Mouse (Mus musculus) embryonic facial prominence, embryonic 11.5 days (tissue): ENCODE measurements around the gene Npr2. TPM values are rescaled to one million over a fixed set of nuclear protein-coding genes. Genes with fewer than 3 reads are reported as not detected.
"Not testable (repeated sequence)": the region's sequence is repeated elsewhere in the genome, so short reads cannot be mapped to it uniquely, and the experiment has no call there.

Experiments used
- ATAC-seq: fragments of 200-750 bp; cut with Nextera tagmentation; replicated peaks from 2 replicates; pipeline ENCODE4 v1.8.0; 2017; ENCODE audit warnings: low read depth; ENCODE audit not compliant: insufficient number of reproducible peaks, low FRiP score, low TSS enrichment
- DNase-seq: peaks from one replicate; pipeline ENCODE4 v3.0.0-alpha.2; 2015; ENCODE audit warnings: low spot score
- H3K27ac ChIP-seq: fragments of 300-500 bp; sonication (generic); replicated peaks from 2 replicates; pipeline ENCODE4 v1.5.1; 2014; ENCODE audit warnings: mild to moderate bottlenecking, low read depth, low read length, control low read depth
- H3K27me3 ChIP-seq: fragments of 300-500 bp; sonication (generic); 2 replicates; pipeline ENCODE4 v1.6.1; 2014; ENCODE audit warnings: mild to moderate bottlenecking, low read length, moderate library complexity, mixed read lengths; ENCODE audit not compliant: control insufficient read depth, insufficient read depth
- H3K36me3 ChIP-seq: fragments of 300-500 bp; sonication (generic); replicated peaks from 2 replicates; pipeline ENCODE4 v1.6.1; 2014; ENCODE audit warnings: low read depth, mild to moderate bottlenecking, low read length, moderate library complexity, mixed read lengths; ENCODE audit not compliant: control insufficient read depth, insufficient read depth
- H3K4me1 ChIP-seq: fragments of 300-500 bp; sonication (generic); 2 replicates; pipeline ENCODE4 v1.6.1; 2014; ENCODE audit warnings: low read length, mixed read lengths; ENCODE audit not compliant: control insufficient read depth, insufficient read depth
- H3K4me2 ChIP-seq: fragments of 300-500 bp; sonication (generic); 2 replicates; pipeline ENCODE4 v1.6.1; 2014; ENCODE audit warnings: low read depth, mild to moderate bottlenecking, control low read depth, low read length, moderate library complexity
- H3K4me3 ChIP-seq: fragments of 300-500 bp; sonication (generic); 2 replicates; pipeline ENCODE4 v1.5.1; 2014; ENCODE audit warnings: low read depth, low read length, control low read depth
- H3K9ac ChIP-seq: fragments of 300-500 bp; sonication (generic); replicated peaks from 2 replicates; pipeline ENCODE4 v1.6.1; 2014; ENCODE audit warnings: mild to moderate bottlenecking, control low read depth, low read length
- H3K9me3 ChIP-seq: fragments of 300-500 bp; sonication (generic); replicated peaks from 2 replicates; pipeline ENCODE4 v1.6.1; 2016; ENCODE audit warnings: mild to moderate bottlenecking, low read length, inconsistent platforms, mixed read lengths; ENCODE audit not compliant: control insufficient read depth
- WGBS: fragments of 180-500 bp; shearing (Covaris S2); extraction: QIAGEN DNeasy Blood & Tissue Kit; methylation state at CpG from one replicate; pipeline ENCODE4 v1.1.7; 2014; 5-methylcytosine and 5-hydroxymethylcytosine counted together
- polyA plus RNA-seq: library from polyadenylated mRNA; unstranded; fragments of >200 nt; fragmentation: Nextera tagmentation; extraction: Ambion mirVana; gene quantifications from 2 replicates; pipeline ENCODE4 v1.2.1, GENCODE M21; 2014

Gene Npr2
- polyA plus RNA-seq, 1 experiment from 2014 or later = 16.6 TPM

GRCm38 (mm10) chr4:43591543-43591942, 40.2 kb upstream of the Npr2 start:
- H3K27me3 ChIP-seq = no peaks in the 10 kb centered on the region
- no peak overlapping the region for H3K27ac ChIP-seq
- WGBS = 89% methylated on average over 5 of the region's 5 CpGs
- DNase-seq = no peak
- ATAC-seq = no peak
- H3K4me3 ChIP-seq = no peak overlapping the region
- no peak overlapping the region for H3K4me2 ChIP-seq
- H3K9me3 ChIP-seq = no peaks in the 10 kb centered on the region
- no peaks in the 10 kb centered on the region for H3K36me3 ChIP-seq
- no peaks in the 10 kb centered on the region for H3K4me1 ChIP-seq
- H3K9ac ChIP-seq = no peak overlapping the region

GRCm38 (mm10) chr4:43591961-43592360, 39.8 kb upstream of the Npr2 start:
- no peaks in the 10 kb centered on the region for H3K27me3 ChIP-seq
- H3K27ac ChIP-seq = no peak overlapping the region
- DNase-seq (no peak), ATAC-seq (no peak)
- H3K4me2 ChIP-seq = no peak overlapping the region
- no peak overlapping the region for H3K9ac ChIP-seq
- 74% methylated on average over 3 of the region's 3 CpGs for WGBS
- H3K36me3 ChIP-seq = no peaks in the 10 kb centered on the region
- H3K9me3 ChIP-seq = no peaks in the 10 kb centered on the region
- no peak overlapping the region for H3K4me3 ChIP-seq
- H3K4me1 ChIP-seq = no peaks in the 10 kb centered on the region

DNA sequence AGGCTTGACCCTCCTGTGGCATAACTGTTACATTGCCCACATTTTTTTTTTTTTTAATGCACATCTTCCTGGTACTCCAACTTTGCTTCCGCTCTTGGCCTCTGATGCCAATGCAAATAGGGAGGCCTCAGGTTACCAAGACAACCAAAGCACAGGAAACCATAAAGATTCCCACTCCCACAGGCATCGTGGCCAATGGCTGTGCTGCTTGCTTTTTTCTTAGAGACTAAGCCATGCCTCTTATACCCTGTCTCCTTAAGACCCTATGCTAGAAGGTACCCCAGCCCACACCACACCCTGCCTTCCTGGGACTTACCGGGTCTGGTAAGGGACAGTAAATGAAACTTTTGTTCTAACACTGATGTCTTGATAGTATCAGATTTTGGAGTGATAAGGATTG, 38.3 kb upstream of the Npr2 start:
- ATAC-seq (no peak), DNase-seq (no peak)
- Histone ChIP-seq H3K9ac (no peak overlapping the region), H3K27ac (no peak overlapping the region), H3K4me1 (no peaks in the 10 kb centered on the region), H3K4me3 (no peak overlapping the region), H3K27me3 (no peaks in the 10 kb centered on the region), H3K4me2 (no peak overlapping the region), H3K36me3 (no peaks in the 10 kb centered on the region), H3K9me3 (no peaks in the 10 kb centered on the region)
- WGBS = 55% methylated on average over 3 of the region's 3 CpGs

- H3K9ac ChIP-seq, H3K36me3 ChIP-seq, H3K27me3 ChIP-seq, DNase-seq, ATAC-seq, H3K27ac ChIP-seq, H3K4me2 ChIP-seq, H3K4me1 ChIP-seq, H3K4me3 ChIP-seq, H3K9me3 ChIP-seq: not testable (repeated sequence)
- WGBS = 70% methylated on average over 2 of the region's 2 CpGs
These were observed 35.1 kb upstream of the Npr2 start for GRCm38 (mm10) chr4:43596597-43596996.

- no peaks in the 10 kb centered on the region for H3K36me3 ChIP-seq
- H3K9ac ChIP-seq = no peak overlapping the region
- H3K4me2 ChIP-seq = no peak overlapping the region
- no peak overlapping the region for H3K27ac ChIP-seq
- ATAC-seq (no peak), DNase-seq (no peak)
- H3K27me3 ChIP-seq = no peaks in the 10 kb centered on the region
- no peak overlapping the region for H3K4me3 ChIP-seq
- 83% methylated on average over 4 of the region's 4 CpGs for WGBS
- H3K4me1 ChIP-seq = no peaks in the 10 kb centered on the region
- no peaks in the 10 kb centered on the region for H3K9me3 ChIP-seq
These were observed 33.5 kb upstream of the Npr2 start for GRCm38 (mm10) chr4:43598200-43598599.

GRCm38 (mm10) chr4:43598650-43599380, 32.9 kb upstream of the Npr2 start:
- no peak overlapping the region for H3K27ac ChIP-seq
- 85% methylated on average over 7 of the region's 7 CpGs for WGBS
- H3K4me1 ChIP-seq = no peaks in the 10 kb centered on the region
- no peak for DNase-seq
- H3K9me3 ChIP-seq = no peaks in the 10 kb centered on the region
- no peak overlapping the region for H3K4me3 ChIP-seq
- no peaks in the 10 kb centered on the region for H3K36me3 ChIP-seq
- H3K4me2 ChIP-seq = no peak overlapping the region
- H3K9ac ChIP-seq = no peak overlapping the region
- no peaks in the 10 kb centered on the region for H3K27me3 ChIP-seq
- no peak for ATAC-seq

- Histone ChIP-seq H3K27me3 (no peaks in the 10 kb centered on the region), H3K36me3 (no peaks in the 10 kb centered on the region), H3K27ac (no peak overlapping the region), H3K4me1 (no peaks in the 10 kb centered on the region), H3K9ac (no peak overlapping the region), H3K4me3 (no peak overlapping the region), H3K4me2 (no peak overlapping the region), H3K9me3 (no peaks in the 10 kb centered on the region)
- DNase-seq (no peak), ATAC-seq (no peak)
- WGBS = 82% methylated on average over 9 of the region's 9 CpGs
These were observed 31.4 kb upstream of the Npr2 start for GRCm38 (mm10) chr4:43600195-43600934.

GRCm38 (mm10) chr4:43604099-43604498, 27.6 kb upstream of the Npr2 start:
- ATAC-seq (no peak), DNase-seq (no peak)
- no peak overlapping the region for H3K9ac ChIP-seq
- H3K36me3 ChIP-seq = no peaks in the 10 kb centered on the region
- no peak overlapping the region for H3K27ac ChIP-seq
- no peak overlapping the region for H3K4me3 ChIP-seq
- WGBS = 80% methylated on average over 3 of the region's 3 CpGs
- no peaks in the 10 kb centered on the region for H3K27me3 ChIP-seq
- H3K4me1 ChIP-seq = no peaks in the 10 kb centered on the region
- no peaks in the 10 kb centered on the region for H3K9me3 ChIP-seq
- H3K4me2 ChIP-seq = no peak overlapping the region
